Mouse (Mus musculus) cerebellum, postnatal 10 days (tissue): ENCODE results near the gene Gm13030.
A peak's percentile ranks its signal among the peaks of the same experiment; 100 is the strongest.
"Not testable (repeated sequence)": the region's sequence is repeated elsewhere in the genome, so short reads cannot be mapped to it uniquely, and the experiment has no call there.

Source experiments
- DNase-seq, 2 experiments: peaks; one replicate each; pipeline ENCODE4 v3.0.0; 2021; ENCODE audit warnings: mixed read lengths in 2 of 2

The Gm13030 gene

DNA sequence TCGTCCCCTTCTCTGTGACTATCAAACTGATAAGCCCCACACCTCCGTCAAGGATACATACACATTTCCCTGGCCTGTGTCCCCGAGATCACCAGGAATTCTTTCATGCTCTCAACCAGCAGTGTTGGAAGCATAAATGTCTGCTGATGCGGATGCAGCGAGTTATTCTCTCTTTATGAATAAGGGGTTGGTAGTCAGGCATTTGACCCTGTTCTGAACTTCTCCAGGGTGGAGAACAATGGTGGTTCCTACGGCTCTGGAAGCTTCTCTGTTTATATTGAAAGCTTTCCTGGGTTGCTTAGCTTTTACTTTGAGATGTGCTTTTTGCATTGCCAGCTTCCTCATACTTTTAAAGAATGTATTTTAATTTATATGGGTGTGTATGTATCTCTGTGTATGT, at the start of gene Gm13030:
TSS of gene Gm13030 (minus strand) at position 101 of the 400 bp plus-strand sequence.
- DNase-seq = no peak

DNA sequence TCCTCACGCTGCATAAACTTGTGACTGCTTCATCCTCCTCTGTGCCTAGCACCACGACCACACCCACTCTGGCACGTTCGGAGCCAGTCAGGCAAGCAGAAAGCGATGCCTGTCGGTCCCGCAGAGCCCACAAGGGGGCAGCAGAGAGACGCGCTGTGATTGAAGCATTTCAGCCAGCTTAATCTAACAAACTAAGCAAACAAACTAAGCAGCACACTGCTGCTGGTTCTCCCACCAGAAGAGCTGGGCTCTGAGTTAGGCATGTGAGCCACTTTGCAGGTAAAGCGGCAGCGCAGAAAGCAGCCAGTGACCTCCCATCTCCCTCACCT, 48.3 kb upstream of the Gm13030 start:
- peak; percentile 97 to 99 for DNase-seq

DNA sequence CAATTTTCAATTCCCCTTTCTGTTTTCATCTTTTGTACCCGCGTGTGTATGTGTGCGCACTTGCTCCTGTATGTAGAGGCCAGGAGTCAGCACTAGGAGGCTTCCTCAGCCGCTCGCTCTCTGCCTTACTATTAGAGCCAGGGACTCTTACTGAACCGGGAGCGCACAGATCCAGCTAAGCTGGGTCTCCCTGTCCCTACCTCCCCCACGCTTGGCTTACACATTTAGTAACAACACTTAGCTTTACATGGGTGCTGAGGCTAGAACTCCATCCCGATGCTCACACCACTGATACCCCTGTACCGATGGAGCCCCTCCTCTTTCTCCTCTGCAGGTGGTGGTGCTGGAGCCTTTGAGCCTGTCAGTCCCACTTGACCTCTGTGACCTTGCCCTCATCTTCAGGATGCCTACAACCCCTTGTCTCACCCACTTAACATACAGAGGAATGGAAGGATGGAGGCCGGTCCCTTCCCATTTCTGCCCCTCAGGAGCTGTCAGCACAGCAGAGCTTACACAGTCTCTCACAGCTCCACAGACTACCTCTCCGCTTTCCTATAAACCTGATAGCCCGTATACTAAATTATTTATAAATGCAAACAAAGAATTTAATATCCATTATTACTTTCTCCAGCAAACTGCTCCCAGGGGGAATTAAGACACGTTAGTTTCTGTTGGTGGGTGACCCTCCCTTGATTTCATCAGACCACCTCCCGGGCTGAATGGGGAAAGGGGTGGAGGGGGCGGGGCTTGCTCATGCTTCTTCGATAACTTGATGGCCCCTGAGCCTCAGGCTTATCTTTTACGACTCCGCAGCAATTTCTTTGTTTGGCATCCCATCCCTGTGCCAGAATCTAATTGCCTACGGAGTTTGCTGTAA, 47.7 kb upstream of the Gm13030 start:
- DNase-seq = no peak

DNA sequence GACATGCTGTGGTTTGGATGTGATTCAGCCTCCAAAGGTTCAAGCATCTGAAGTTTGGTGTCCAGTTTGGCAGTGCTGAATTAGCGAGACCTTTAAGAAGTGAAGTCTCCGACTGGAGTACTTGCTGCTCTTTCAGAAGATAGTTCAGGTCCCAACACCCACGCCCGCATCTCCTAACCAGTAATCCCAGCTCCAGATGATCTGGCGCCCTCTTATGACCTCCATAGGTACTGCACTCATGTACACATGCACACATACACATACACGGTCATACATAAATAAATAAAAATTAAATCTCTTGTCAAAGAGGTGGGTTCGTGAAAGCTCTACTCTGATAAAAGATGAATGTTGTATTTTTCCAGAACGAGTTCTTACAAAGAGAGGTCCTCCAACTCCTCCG, 43.5 kb upstream of the Gm13030 start:
- DNase-seq = no peak

DNA sequence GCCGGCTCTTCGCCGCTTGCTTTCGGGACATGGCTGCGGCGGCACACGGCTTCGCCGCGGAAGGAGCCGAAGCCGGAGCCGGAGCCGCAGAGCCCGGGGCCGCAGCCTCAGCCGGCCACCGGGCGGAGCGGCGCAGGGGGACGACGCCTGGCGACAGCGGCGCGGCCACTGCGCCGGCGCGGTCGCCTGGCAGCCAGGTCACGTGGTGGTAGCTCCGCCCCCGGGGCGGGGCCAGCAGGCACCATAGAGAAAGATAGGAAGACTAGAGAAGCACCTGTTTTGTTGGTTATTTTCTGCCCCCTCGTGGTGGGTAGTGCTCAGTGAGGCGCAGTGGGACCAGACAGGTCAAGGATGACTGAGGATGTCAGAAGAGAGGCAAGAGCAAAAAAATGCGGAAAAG, 40.0 kb upstream of the Gm13030 start, which contains the start of gene Otud3:
TSS of gene Otud3 (minus strand) at position 149 of the 400 bp plus-strand sequence.
- peak; percentile 99 for DNase-seq

DNA sequence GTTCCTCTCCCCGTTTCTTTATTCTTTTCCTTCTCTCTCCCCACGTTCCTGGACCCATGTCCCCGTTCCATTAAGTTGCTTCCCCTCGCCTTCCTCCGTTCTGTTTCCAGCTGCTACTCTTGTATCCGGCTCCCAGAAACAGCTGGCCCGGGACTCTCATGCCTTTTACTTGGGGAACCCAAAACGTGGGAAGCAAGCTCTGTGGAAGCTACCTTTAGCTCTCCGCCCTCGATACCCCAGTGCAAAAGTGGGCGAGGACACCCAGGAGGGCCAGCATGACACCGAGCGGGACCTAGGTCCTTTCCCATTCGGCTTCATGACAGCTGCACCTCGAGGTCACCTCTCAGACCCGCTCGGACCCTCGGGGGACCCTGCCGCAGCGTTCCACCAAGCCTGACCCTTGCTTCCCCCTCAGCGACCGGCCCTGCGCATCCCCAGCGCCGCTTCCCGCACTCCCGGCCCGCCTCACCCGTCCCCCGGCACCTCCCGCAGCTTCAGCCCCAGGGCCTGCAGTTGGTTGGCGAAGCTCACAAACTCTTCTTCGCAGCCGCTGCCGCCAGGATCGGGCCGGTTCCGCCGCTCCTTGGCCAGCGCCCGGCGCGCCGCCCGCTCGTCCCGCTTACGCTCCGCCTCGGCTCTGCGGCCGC, 39.5 kb upstream of the Gm13030 start:
- DNase-seq = peak; percentile 68 to 72

DNA sequence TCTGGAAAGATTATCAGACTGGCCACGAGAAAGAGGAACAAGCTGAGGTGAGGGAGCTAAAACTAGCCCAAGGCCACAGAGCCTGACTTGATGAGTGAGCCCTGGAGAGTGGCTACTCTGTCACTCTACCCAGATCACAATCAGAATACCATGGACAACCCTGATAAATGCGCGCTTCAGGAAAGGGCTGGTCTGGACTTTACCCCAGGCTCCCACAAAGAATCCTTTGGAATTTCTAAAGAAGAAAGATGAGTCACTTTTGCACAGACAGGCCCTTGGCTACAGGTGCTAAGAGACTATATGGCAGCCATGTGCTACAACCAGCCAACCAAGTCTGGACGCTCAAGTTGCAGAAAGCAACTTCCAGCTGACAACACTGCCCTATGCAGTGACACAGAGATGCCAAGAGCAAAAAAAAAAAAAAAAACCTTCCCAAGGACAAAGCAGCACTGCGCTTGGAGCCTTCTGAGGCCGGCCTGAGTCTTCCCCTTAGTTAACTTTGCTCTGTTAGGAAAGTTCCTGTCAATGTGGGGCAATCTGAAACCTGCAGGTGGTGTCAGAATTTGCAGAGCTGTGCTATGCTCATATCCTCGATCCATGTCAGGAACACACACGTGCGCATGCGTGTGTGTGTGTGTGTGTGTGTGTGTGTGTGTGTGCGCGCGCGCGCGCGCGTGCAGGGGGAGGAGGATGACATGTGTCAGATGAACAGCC, 32.0 kb upstream of the Gm13030 start:
- DNase-seq = no peak

DNA sequence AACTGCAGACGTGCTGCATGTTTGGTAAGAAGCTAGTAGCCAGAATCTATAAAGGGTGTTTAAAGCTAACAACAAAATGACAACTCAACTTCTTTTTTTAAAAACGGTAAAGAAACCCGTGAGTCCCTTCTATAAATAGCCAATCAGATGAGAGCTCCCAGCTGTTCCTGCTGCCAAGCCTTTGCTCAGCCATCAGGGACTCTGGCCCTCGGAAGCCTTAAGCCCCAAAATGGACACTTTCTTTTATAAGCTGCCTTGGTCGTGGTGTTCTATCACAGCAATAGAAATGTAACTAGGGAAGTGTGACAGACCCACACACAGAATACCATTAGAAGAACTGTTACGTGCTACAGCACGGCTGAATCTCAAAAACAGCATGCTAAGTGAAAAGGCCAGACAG, 25.6 kb upstream of the Gm13030 start:
- DNase-seq = no peak

DNA sequence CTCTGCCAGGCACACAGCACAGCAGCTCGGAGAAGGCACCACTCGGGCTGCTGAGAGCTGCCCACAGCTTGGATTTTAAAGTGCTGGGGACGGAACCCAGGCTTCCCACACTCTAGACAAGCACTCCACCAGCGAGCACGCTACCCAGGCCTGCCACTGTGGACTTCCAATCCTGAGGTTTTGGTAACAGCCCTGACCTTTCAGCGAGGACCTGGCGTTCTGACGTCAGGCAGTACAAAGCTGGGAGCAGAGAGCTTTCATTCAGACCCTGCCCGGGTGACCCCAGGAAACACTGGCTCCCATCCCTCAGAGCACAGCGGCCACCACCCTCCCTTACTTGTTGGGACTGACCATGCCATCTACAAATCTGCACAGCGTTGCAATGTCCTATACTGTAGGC, 20.0 kb upstream of the Gm13030 start:
- DNase-seq = not testable (repeated sequence)

DNA sequence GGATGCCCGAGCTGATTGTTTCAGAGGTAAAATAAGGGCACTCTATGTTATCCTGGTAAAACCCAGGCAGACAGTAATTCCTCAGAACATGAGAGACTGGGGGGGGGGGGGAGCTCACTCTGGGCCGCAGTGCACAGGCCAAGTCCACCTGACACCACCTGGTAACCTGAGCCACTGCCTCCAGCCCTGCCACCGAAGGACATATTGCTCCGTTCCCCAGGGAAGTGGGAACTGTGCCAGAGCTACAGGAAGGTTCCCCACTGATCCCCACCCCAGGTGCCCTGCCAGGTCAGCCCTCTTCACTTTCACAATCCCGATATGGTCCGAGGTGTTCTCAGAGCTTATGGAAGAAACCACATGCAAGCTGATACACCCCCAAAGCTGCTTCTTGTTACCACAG, 18.9 kb upstream of the Gm13030 start:
- no peak for DNase-seq

DNA sequence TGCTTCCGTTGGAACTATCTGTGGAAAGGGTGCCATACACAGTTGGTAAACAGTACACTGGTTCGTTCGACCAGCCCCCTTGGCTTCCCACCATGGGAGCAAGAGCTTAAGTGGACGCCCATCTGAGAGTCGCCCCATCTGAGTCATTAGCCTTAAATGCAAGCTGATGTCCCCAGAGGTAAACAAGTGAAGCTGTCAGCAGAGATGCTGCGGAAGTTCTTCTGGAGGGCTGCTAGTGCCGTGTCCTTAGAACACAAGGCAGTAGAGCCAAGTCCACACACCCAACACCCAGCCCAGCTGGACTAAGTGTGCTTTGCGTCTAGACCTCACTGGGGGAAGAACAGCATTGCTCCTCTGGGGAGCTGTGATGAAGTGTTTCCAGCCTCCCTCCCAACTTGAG, 15.9 kb upstream of the Gm13030 start:
- no peak for DNase-seq

DNA sequence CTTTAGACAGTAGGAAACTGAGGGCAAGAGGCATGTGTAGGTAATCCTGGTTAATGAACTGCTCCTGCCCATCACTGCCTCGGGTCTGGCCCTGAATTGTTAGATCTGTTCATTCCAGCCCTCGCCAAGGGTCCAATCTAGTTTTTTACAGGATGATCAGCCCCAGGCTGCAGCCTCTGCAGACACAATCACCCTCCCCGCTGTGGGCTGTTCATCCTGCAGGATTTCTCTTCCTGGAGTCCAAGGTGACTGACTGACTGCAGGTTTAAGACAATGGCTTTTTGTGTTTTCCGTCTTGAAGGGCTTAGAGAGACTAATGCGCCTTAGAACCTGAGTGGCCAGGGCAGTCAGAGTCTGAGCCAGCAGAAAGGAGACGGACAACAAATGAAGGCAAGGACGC, 15.4 kb upstream of the Gm13030 start:
- no peak for DNase-seq

DNA sequence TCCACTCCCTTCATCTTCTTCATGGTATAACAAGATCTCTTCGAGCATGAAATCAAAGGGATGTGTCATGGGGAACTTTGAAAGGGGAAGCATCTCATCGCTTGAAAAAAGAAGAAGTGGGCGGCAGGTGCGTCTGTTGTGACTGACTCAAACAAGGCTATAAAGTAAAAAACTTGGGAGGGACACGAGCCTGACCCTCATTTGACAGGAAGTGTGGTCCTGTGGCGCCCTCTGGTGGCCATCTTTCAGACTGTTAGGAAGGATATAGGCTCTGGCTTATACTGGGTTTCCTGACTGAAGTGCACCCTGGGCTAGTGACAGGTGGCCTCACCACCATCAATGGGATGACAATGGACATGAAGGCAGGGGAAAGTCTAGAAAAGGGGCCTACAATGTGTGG, 10.5 kb upstream of the Gm13030 start:
- DNase-seq = peak; percentile 94 to 97

DNA sequence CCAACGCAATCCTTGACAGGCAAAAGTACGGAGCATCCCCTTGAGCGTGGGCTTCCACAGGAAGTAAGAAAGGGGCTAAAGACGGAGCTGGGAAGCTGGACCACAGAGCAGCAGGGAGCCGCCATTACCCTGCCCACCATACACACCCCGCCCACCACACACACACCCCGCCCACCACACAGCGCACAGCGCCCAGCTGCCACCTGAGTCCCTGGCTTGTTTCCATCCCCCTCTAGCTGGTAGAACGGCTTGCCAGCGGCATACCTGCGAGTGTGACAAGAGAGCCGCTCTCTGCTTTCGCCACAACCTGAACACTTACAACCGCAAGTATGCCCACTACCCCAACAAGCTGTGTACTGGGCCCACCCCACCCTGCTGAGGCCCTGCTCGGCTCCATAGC, 8.4 kb upstream of the Gm13030 start:
- DNase-seq = peak; percentile 54 to 58

DNA sequence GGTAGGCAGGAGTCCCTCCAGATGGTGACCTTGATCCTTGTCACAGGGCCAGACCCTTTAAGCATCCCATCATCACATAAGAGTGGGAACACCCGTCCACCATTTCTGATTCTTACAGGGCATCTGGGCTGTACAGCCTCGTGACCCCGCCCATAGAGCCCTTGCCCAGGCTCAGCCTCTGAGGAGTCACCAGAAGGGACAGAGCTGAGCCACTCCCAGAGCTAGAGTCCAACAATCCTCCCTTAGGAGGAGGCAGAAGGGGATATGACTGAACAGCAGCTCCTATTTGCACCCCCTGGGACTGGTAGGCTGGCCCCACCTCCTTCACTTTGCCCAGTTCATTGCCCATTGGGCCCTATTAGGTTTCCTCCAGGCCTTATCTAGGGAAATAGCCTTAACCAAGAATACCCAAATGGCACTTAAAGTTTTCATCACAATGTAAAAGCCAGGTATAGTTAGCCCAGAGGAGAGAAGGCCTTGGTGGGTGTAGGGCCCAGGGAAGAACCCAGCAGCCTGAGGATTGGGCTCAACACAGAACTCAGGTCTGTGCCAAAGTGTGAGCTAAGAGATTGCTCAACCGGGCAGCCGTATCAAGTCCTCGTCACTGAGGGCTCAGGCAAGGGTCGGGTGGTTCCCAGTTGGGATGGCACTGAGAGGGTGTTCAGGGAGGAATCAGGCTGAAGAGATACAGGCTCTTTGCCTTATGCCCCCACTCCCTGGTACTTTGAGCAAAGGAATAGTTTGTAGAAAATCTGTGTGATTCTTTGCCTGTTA, 7.2 kb upstream of the Gm13030 start:
- DNase-seq = no peak

DNA sequence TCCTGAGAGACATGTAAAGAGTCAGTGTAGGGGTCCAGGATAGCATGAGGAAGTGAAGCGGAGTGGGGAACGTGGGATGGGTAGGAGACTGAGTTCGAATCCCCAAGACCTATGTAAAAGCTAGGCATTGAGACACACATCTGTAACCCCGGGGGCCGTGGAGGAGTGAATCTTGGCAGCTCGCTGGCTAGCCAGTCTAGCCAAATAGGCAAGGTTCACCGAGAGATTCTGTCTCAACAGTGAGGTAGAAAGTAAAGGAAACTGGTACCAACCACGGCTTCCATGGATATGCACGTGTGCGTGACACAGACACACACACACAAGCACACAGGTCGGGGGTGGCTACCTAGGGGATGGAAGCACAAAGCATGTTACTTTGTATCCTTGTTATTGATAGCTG, 6.0 kb upstream of the Gm13030 start:
- DNase-seq = no peak

DNA sequence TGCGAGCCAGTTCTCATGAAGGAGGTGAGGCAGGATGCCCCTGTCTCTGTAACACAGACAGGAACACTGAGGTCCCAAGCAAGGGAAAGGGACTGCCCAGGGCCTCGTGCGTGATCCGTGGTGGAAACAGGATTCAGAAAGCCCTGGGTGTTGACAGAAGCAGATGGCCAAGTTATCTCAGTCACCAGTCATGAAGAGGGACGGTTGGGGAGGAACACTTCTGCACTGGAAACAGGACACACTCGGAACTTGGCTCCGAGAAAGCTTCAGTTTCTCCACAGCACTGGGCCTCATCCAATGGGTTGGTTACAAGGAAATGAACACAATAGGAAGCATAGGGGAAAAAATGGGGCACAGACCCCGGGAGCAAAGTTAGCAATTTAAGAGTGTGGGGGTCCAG, 5.0 kb upstream of the Gm13030 start:
- DNase-seq = no peak

DNA sequence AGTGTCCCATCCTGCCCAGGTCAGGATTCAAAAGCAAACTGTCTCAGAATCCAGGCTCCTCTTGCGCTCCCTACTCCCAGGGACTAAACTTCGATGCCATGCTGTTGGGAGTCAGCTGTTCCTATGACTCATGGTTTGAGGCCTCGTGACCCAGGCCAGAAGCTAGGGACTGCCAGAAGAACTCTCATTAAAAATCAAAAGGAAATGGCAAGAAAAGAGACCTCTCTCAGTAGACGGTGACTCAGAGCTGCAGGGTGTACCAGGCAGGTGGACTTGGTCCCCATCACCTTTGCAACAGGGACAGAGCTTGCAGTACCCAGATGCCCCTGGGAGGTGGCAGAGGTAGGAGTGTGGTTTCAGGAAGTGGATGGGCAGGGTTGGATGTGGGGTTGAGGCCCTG, 4.0 kb upstream of the Gm13030 start, which contains the start of gene Pla2g2e:
TSS of gene Pla2g2e (plus strand) at position 212 of the 400 bp plus-strand sequence.
- no peak for DNase-seq

DNA sequence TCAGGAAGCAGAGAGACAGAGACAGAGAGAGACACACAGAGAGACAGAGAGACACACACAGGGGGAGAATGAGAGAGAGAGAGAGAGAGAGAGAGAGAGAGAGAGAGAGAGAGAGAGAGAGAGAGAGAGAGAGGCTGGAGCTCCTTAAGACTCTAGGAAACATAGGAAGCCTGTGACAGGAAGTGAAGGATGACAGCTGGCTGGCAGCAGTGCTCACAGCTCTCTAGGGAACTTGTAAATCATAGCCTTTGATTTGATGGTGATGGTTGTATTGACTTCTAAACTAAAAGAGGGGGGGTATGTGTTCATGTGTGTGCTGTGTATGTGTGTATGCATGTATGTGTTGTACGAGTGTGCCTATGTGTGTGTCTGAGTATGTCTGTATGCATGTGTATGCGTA, 2.2 kb upstream of the Gm13030 start:
- DNase-seq = no peak

DNA sequence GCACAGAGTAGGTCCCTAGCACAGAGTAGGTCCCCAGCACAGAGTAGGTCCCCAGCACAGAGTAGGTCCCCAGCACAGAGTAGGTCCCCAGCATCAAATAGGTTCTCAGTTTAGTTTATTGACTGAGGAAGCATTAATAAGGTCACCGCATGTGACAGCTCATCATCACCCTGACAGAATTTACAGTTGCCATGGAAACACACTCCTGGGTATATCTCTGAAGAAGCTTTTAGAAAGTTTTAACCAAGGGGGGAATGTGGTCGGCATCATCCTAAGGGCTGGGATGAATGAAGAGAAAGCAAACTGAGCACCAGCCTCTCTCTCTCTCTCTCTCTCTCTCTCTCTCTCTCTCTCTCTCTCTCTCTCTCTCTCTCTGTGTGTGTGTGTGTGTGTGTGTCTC, 1.5 kb upstream of the Gm13030 start:
- not testable (repeated sequence) for DNase-seq

DNA sequence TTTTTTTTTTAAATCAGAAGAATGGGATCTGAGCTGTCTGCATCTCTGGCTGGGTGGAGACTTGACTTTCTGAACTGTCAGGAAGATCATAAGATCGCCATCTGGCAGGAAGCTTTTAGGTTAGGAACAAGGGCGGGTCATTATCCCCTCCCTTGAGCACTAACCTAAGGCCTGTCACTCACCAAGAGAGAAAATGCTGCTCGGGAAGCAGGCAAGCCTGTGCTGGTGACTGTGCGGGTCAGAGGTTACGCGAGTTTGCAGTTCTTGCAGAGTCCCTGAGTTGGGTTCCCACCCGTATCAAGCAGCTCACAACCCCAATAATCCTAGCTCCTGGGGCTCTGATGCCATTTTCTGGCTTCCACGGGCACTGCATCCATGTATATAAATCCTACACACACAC, 5.1 kb downstream of the Gm13030 start:
- DNase-seq = no peak

DNA sequence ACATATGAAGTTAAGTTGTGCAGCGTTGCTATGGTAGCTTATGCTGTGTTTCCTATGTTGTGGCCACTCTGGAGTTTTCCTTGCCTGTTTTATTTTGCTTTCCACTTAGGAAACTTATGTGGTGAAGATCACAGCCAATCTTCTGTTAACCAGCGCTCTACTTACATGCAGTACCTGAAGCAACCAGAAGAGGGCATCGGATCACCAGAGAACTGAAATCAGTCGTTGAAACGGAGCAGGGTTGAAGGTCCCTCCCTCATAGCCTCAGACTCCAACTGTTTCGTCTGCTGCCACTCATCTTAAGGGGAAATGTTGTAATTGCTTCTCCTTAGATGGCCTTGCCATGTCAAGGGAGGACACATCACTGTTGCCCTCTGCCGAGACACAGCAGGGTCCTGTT, 7.4 kb downstream of the Gm13030 start:
- DNase-seq = peak; percentile 88 to 93

DNA sequence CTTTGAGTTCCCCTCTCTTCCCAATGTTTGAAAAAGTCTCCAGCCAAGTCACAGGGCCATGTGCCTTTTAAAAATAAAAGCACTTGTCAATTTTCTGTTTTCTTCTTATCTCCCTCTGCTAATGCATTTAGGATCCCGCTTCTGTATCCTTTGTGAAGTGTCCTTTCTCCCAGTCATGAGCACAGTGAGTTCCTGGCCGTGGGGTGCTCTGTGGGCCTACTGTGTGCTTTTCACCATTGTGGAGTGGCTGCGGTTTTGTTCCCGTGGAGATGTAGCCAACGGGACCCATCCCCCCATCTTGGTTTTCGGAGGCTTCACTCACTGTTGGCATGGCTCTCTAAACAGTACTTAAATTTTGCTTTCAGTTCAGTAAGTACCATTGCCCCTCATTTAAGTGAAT, 7.8 kb downstream of the Gm13030 start:
- no peak for DNase-seq
